Mouse (Mus musculus): ENCODE data around the gene D930007J09Rik. TPM values are rescaled to one million over a fixed set of nuclear protein-coding genes. Genes with fewer than 3 reads are reported as not detected.

Gene D930007J09Rik
- polyA plus RNA-seq, 1 experiment from 2014 or later: not detected

DNA sequence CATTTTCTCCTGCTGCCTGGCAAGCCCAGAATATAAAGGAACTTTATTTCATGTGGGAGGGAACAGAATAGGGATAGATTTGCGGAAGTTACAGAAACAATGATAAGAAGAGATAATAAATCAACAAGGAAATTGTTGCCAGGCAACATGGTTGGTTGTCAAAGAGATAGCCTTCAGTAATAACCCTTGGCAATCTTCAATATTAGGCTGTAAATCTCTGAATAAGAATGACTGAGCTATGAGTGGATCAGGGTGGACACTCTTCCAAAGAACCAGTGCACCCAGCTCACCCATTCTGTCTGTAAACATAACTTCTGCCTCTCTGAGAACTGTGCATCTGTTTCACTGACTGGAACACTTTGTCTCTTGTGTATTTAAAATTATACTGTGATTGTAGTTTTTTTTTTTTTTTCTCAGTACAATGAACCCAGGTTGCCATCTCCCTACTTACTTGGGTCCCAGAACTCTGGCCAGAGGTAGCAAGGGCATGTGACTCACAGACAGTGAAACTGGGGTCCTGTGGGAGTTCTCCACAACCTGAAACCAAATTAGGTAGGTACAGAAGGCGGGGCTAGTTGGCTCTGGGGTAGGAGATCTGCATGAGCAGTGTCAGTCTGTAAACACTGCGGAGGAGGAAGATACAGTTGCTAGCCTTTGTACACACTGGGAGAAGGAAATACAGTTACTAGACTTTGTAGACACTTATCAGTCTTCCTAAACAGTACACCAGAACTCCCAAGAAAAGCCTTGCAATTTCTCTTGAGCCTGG is 29.0 kb upstream of the D930007J09Rik start:
- no peaks in the 10 kb centered on the region for H3K9me3 ChIP-seq
- no peak overlapping the region for H3K4me2 ChIP-seq (replicated peaks)
- no peaks in the 10 kb centered on the region for H3K4me1 ChIP-seq
- H3K27me3 ChIP-seq: no peaks in the 10 kb centered on the region
- H3K4me3 ChIP-seq: no peak overlapping the region
- 87% methylated on average over 3 of the region's 3 CpGs for WGBS
- no peaks in the 10 kb centered on the region for H3K36me3 ChIP-seq
- ATAC-seq (ENCODE audit: low FRiP score, low read depth): no peak
- no peak overlapping the region for H3K27ac ChIP-seq
- H3K9ac ChIP-seq: no peak overlapping the region

DNA sequence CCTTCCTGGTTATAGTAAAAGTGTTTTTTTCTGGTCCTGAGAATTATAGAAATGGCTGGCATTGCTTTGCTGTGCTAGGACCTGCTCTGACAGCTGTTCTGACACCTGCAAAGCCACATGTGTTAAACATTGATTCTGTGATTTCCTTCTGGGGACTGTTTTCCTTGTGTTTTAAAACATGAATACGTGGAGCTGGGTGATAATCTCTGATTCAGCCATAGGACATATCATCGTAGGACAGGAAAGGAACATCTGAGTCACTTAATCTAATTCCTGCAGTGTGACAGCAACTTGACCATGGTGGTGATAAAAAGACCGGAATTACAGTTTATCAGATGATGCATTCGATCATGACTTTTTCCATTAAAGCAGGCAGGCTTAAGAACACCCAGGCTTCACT is 26.2 kb upstream of the D930007J09Rik start:
- no peak overlapping the region for H3K9ac ChIP-seq
- H3K27ac ChIP-seq: no peak overlapping the region
- H3K36me3 ChIP-seq: no peaks in the 10 kb centered on the region
- H3K4me1 ChIP-seq: no peaks in the 10 kb centered on the region
- H3K4me3 ChIP-seq: no peak overlapping the region
- H3K27me3 ChIP-seq: no peaks in the 10 kb centered on the region
- no peak overlapping the region for H3K4me2 ChIP-seq (replicated peaks)
- H3K9me3 ChIP-seq: no peaks in the 10 kb centered on the region
- 79% methylated on average over 4 of the region's 4 CpGs for WGBS
- no peak for ATAC-seq (ENCODE audit: low FRiP score, low read depth)

DNA sequence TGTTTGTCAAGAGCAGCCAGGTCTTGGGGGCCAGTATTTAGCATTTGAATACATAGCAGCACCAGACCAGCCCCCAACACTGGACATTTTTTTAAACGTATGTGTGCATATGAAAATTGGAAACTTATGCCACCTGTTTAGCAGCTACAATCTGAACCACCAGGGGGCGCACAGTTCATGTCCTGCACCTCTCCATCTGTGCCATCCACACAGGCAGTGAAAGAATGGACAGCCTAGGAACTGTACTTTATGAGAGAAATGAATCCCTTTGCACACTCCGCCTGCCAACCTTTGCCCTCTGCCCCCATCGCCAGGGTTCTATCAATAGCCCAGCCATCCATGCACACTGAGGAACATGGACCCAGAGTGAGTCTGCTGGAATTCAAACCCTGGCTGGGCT is 25.3 kb upstream of the D930007J09Rik start:
- no peak overlapping the region for H3K27ac ChIP-seq
- H3K36me3 ChIP-seq: peaks cover 7% of the 10 kb centered on the region
- H3K27me3 ChIP-seq: no peaks in the 10 kb centered on the region
- H3K9me3 ChIP-seq: no peaks in the 10 kb centered on the region
- no peak for ATAC-seq (ENCODE audit: low FRiP score, low read depth)
- H3K4me2 ChIP-seq (replicated peaks): no peak overlapping the region
- H3K4me3 ChIP-seq: no peak overlapping the region
- WGBS: 60% methylated on average over 4 of the region's 4 CpGs
- no peak overlapping the region for H3K9ac ChIP-seq
- H3K4me1 ChIP-seq: no peaks in the 10 kb centered on the region

DNA sequence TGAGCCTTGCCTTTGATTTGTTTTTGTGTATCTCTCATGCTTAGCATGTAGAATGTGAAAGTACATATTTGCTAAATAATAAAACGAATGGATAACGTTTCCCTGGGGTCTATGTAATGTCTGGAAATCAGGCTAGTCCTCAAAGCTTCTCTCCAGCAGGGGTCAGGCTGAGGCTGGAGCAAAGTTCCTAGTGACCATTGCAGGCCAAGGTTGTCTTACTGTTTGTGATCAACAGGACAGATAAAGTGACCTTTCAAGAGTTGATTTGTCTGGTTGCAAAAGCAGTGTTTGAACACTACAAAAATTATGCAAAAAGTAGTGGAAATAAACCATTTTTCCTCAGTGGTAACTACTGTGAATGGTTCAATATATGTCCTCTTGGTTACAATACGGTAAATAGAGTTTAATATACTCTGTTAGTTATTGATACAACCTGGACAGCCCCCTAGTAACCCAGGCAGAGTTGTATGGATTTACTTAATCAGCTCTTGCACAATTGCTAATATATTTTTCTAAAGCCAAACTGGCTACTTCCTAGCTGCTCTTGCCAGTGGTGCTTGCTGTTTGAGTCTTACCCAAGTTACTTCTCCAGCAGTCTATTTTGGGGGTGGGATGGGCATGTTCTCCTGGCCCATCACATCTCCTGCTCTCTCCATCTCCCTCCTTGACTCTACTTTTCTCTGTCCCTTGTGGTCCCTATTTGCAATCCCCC is 24.6 kb upstream of the D930007J09Rik start:
- ATAC-seq (ENCODE audit: low FRiP score, low read depth): no peak
- 74% methylated on average over 3 of the region's 3 CpGs for WGBS

DNA sequence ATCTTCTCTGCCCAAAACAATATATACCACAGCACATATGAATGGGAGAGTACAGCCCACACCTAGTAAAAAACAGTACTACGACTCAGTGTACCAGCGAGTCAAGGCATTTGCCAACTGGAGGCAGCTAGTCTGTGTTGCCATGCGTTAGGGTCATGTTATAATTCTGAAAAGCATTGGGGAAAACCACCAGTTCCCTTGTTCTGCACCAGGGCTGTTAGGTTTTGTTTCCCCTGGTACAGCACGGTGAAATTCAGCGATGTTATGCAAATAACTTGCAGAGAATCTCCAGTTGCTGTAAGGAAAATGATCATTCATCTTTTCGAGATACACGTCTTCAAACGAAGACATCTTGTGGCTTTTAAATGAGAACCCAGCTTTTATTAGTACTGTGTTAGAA is 22.9 kb upstream of the D930007J09Rik start:
- WGBS: 89% methylated on average over 8 of the region's 8 CpGs
- ATAC-seq (ENCODE audit: low FRiP score, low read depth): no peak

More for the DNA sequence above, 24.6 kb upstream of the D930007J09Rik start:
- Histone ChIP-seq H3K4me2 (replicated peaks) (no peak overlapping the region), H3K36me3 (peaks cover 13% of the 10 kb centered on the region), H3K27ac (no peak overlapping the region), H3K9ac (no peak overlapping the region), H3K4me3 (no peak overlapping the region), H3K4me1 (no peaks in the 10 kb centered on the region), H3K27me3 (no peaks in the 10 kb centered on the region), H3K9me3 (no peaks in the 10 kb centered on the region)

DNA sequence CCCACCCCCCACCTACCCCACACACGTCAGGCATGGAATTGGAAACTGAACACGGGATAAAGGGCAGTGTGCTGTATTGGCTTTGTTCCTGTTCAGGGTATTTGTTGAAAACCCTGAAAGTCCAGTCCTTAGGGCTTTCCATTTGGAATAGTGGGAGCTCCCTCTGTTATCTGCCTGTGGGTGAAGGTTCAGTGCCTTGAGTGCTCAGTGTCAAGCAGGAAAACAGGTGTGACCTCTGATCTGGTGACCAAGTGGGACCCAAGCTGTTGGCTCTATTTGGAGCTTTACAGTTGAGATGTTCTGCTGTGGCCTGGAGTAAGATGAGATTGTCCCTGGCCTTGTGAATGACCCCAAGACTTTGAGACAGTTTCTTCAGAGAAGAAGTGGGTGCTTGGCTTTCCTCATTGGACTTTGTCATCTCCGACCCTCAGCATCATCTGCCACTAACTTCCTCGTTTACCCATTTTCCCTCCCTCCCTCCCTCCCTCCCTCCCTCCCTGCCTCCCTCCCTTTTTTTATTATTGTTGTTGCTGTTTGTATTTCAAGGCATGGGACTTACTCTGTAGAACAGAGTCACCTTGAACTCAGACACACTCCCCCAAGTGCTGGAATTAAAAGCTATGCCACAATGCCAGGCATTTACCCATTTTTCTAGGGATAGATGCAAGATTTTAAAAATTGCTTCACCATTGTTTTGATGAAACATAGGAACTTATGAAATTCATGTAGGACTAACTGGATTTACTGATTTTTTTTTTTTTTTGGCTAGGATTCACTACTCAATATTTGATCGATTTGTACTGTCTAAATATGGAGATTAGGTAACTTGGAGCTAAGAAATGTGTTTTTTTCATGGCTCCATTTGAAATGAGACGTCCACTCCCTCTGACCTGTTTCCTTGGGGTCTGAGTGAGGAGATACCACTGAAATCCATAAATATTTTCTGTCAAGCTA is 22.0 kb upstream of the D930007J09Rik start:
- Histone ChIP-seq H3K27ac (no peak overlapping the region), H3K9ac (no peak overlapping the region), H3K4me3 (no peak overlapping the region), H3K4me1 (no peaks in the 10 kb centered on the region), H3K9me3 (no peaks in the 10 kb centered on the region), H3K36me3 (peaks cover 36% of the 10 kb centered on the region), H3K4me2 (replicated peaks) (no peak overlapping the region), H3K27me3 (no peaks in the 10 kb centered on the region)
- ATAC-seq (ENCODE audit: low FRiP score, low read depth): no peak
- 78% methylated on average over 6 of the region's 6 CpGs for WGBS

More for the DNA sequence above, 22.9 kb upstream of the D930007J09Rik start:
- H3K9me3 ChIP-seq: no peaks in the 10 kb centered on the region
- H3K4me2 ChIP-seq (replicated peaks): no peak overlapping the region
- no peak overlapping the region for H3K9ac ChIP-seq
- H3K36me3 ChIP-seq: peaks cover 27% of the 10 kb centered on the region
- H3K27me3 ChIP-seq: no peaks in the 10 kb centered on the region
- no peak overlapping the region for H3K27ac ChIP-seq
- H3K4me1 ChIP-seq: no peaks in the 10 kb centered on the region
- no peak overlapping the region for H3K4me3 ChIP-seq

DNA sequence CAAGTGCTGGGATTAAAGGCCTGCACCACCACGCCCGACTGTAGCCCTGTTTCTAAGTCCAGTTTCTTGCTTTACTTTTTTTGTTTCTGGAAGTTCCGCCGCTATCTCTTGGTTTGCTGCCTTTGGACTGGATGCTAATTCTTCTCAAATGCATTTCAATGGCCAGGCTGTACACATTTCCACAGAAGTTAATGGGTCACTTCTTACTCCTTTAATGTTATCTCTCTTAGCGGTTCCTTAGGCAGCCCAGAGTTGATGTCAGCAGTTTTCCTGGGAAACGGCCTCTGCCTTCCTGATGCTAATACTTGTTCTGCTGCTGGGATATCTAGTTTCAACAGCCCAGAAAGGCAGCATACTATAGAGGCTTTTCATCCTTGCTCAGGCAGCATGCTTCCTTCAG is 20.5 kb upstream of the D930007J09Rik start:
- Histone ChIP-seq H3K4me1 (no peaks in the 10 kb centered on the region), H3K4me2 (replicated peaks) (no peak overlapping the region)
- no peak for ATAC-seq (ENCODE audit: low FRiP score, low read depth)

DNA sequence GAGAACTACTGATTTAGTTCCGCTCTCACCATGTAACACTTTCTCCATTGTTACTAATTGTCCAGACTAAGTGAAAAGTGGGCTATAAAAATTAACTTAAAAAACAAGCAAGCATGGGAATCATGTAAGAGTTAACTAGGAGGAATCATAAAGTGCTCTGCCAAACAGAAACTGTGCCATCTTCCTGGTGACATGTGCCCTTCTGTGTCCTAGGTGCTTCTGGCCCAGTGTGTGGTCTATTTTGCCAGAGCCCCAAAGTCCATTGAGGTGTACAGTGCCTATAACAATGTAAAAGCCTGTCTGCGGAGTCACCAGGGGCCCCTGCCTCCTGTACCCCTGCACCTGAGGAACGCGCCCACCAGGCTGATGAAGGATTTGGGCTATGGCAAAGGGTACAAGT is 19.0 kb upstream of the D930007J09Rik start:
- no peaks in the 10 kb centered on the region for H3K9me3 ChIP-seq
- H3K9ac ChIP-seq: no peak overlapping the region
- no peak overlapping the region for H3K4me3 ChIP-seq
- H3K27ac ChIP-seq: no peak overlapping the region
- H3K4me2 ChIP-seq (replicated peaks): no peak overlapping the region
- peaks cover 63% of the 10 kb centered on the region for H3K36me3 ChIP-seq
- ATAC-seq (ENCODE audit: low FRiP score, low read depth): no peak
- no peaks in the 10 kb centered on the region for H3K27me3 ChIP-seq
- WGBS: 94% methylated on average over 4 of the region's 4 CpGs
- H3K4me1 ChIP-seq: no peaks in the 10 kb centered on the region

More for the DNA sequence above, 20.5 kb upstream of the D930007J09Rik start:
- H3K27me3 ChIP-seq: no peaks in the 10 kb centered on the region
- no peak overlapping the region for H3K9ac ChIP-seq
- WGBS: 80% methylated on average over 6 of the region's 6 CpGs
- H3K9me3 ChIP-seq: no peaks in the 10 kb centered on the region
- H3K36me3 ChIP-seq: peaks cover 51% of the 10 kb centered on the region
- no peak overlapping the region for H3K4me3 ChIP-seq
- H3K27ac ChIP-seq: no peak overlapping the region

DNA sequence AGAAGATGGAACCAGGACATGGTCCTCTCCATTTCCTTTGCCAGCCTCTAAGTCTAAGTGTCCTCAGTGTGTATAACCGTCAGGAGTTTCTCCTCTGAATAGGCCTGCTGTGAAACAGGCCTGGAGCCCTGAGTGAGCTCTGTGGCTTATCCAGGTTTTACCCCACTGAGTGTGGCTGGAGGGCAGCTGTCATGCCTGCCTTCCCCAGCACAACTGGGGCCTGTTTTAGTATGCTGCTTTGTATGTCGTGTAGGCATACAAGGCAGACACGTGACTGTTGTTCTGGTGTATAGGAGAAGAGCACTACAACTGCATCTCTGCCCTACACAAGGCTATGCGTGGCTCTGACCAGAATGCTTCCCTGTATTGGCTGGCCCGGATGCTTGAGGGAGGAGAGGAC is 17.3 kb upstream of the D930007J09Rik start:
- Histone ChIP-seq H3K9ac (no peak overlapping the region), H3K9me3 (no peaks in the 10 kb centered on the region), H3K36me3 (peaks cover 74% of the 10 kb centered on the region), H3K4me1 (no peaks in the 10 kb centered on the region), H3K27me3 (no peaks in the 10 kb centered on the region), H3K4me3 (no peak overlapping the region), H3K4me2 (replicated peaks) (no peak overlapping the region), H3K27ac (no peak overlapping the region)
- ATAC-seq (ENCODE audit: low FRiP score, low read depth): peak; percentile 34; the same call in 1 of the 2 replicates
- 91% methylated on average over 5 of the region's 5 CpGs for WGBS

DNA sequence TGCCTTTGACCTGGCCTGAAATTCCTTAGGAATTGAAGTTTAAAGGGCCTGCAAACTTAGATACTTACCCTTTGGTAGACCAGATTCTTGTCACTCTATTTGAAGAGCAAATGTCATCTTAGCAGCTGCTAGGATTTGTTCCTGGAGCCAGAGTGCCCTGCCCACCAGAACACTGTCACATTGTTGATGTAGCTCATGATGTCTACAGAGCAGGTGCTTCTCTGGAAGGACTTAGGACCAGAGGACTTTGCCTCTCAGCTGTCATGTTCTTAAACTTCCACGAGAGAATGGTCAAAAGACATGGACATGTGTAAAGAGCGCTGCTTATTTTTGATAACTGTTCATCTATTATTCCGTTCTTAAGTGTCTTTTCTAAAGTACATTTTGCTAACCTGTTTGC is 16.6 kb upstream of the D930007J09Rik start:
- Histone ChIP-seq H3K4me1 (no peaks in the 10 kb centered on the region), H3K36me3 (peaks cover 77% of the 10 kb centered on the region), H3K27ac (no peak overlapping the region), H3K9ac (no peak overlapping the region), H3K27me3 (no peaks in the 10 kb centered on the region), H3K4me2 (replicated peaks) (no peak overlapping the region), H3K9me3 (no peaks in the 10 kb centered on the region), H3K4me3 (no peak overlapping the region)
- WGBS: 93% methylated on average over 3 of the region's 3 CpGs
- no peak for ATAC-seq (ENCODE audit: low FRiP score, low read depth)

DNA sequence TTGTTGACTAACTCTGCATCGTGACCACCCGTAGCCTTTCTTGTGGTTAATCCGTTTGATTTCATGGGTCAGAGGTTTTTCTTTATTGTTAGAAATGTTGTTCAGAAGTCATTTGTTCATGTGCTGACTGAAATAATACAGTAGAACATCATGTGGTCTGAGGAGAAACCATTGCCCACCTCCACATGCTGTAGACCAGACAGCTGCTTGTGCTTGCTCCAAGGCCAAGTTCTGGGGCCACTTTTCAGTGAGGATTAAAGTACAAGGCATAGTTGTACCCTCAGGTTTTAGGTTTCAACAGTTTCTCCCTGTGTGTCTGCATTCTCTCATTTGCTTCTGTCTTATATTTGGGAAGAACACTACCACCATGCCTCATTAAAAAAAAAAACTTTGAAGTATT is 5.0 kb upstream of the D930007J09Rik start:
- no peak for ATAC-seq (ENCODE audit: low FRiP score, low read depth)
- Histone ChIP-seq H3K9ac (no peak overlapping the region), H3K27me3 (no peaks in the 10 kb centered on the region), H3K4me3 (no peak overlapping the region), H3K9me3 (no peaks in the 10 kb centered on the region), H3K36me3 (peaks cover 54% of the 10 kb centered on the region), H3K4me1 (peaks cover 25% of the 10 kb centered on the region), H3K4me2 (replicated peaks) (no peak overlapping the region), H3K27ac (no peak overlapping the region)
- WGBS: 90% methylated on average over 3 of the region's 3 CpGs

DNA sequence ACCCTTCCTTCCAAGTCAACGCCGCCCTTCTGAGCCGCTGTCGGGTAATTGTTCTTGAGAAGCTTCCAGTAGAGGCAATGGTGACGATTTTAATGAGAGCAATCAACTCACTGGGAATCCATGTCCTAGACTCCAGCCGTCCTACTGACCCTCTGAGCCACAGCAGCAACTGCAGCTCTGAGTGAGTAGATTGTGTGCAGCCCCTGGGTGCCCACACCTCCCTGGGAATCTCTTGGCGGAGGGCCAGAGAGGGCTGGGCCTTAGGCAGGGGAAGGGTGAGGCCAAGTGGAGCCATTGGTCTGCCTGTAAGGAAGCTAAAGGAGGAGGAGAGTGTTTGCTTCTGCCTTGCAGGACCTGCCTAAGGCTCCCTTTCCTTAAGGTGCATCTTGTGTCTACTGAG is 4.2 kb upstream of the D930007J09Rik start:
- WGBS: 84% methylated on average over 7 of the region's 7 CpGs
- Histone ChIP-seq H3K27me3 (no peaks in the 10 kb centered on the region), H3K9me3 (no peaks in the 10 kb centered on the region), H3K4me2 (replicated peaks) (no peak overlapping the region), H3K36me3 (peaks cover 50% of the 10 kb centered on the region), H3K4me3 (no peak overlapping the region), H3K27ac (no peak overlapping the region), H3K9ac (no peak overlapping the region), H3K4me1 (peaks cover 25% of the 10 kb centered on the region)
- no peak for ATAC-seq (ENCODE audit: low FRiP score, low read depth)
